Mouse (Mus musculus) adrenal gland (tissue): Measurements from ENCODE around the gene Cadps2.

ENCODE experiments used
- intact Hi-C: fragments of 180-260 bp; cut with DNase I; formaldehyde crosslinking; loops from one replicate; pipeline ENCODE4 v1.15.1; 2025

Gene Cadps2

DNA sequence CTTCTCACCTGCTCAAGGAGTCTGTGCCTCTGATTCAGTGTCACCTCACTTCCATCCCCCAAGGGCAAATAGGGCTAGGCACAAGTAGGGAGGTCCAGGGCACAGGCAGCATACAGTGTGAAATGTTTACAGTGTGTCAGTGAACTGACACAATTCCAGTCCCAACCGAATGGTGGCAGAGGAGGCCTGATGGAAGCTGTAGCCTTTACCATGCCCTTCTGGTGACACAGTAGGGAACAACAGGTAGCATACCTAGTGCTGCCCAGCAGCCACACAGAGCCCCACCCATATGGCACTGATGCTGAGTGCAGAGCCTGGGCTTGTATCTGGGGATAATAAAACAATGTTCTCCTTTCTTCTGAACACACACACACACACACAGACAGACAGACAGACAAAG lies 61.6 kb downstream of the Cadps2 start:
- intact Hi-C loops: no loop called here

DNA sequence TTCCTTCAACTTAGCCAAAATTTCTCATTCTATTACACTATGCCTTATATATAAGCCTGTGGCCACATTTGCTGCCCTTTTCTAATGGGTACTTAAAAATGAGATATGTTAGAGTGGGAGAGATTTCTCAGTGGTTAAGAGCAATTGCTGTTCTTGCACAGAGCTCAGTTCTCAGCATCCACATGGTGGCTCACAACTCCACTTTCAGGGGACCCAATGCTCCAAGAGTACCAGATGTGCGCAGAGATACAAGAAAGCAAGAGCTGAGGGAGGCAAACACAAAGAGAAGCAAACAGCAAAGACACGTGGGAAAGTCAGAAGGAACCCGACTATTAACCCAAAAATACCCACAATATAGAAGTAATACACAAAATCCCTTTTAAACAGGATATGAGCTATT lies 77.0 kb downstream of the Cadps2 start:
- intact Hi-C loops: no loop called here

DNA sequence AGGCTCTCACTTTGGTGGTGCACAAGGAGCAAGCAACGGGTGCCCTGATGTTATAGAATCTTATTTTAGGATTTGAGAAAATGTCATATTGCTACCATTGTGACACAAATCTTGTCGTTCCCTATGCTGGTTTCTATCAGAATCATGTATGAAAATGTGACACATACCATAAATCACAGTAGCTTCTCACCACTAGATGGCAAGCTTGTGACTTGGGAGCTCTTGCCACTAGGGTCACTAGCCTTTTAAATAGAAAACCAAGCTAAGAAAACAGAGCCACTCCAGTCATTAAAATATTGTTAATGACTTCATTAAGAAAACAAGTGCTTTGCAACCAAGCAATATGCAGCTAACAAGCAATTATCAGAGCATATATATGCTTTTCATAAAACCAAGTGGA lies 81.0 kb downstream of the Cadps2 start:
- intact Hi-C loops: loop anchor here (5.0 kb wide), 2 partner anchors 129 to 594 kb away; no protein-coding TSS in a partner anchor

DNA sequence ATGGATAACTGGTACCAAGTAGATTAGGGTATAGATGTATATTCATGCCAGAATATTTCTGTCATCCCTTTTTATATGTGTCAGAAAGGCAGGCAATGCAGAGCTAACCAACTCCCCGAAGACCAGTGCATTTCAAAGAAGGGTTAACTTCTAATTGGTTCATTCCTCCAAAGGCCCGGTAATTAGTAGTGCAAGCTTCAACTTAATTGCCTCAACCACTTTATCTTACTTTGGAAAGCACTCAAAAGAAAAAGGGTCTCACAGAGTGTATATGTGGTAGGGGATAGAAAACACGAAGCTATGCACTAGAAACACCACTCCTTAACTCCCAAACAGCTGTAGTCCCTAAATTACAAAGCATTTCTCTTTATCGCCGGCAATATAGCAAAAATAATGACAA lies 90.4 kb downstream of the Cadps2 start:
- intact Hi-C loops: no loop called here

DNA sequence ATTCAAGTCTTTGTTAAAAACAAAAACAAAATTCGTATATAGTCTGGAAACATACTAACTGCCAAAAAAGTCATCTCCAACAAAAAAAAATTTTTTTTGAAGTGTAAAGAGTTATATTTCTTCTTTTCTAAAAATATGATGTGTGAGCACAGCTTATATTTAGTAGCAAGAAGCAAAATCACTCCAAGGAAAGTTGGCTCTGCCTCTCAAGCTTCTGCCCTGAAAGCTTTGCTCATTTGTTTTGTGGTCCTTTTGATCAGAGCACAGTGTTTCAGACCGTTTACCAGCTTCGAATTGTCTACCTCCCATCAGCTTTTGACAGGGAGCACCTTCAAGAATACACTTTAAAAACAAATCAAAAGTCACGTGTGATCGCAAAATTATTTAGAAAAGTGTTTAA lies 99.2 kb downstream of the Cadps2 start:
- intact Hi-C loops: no loop called here

DNA sequence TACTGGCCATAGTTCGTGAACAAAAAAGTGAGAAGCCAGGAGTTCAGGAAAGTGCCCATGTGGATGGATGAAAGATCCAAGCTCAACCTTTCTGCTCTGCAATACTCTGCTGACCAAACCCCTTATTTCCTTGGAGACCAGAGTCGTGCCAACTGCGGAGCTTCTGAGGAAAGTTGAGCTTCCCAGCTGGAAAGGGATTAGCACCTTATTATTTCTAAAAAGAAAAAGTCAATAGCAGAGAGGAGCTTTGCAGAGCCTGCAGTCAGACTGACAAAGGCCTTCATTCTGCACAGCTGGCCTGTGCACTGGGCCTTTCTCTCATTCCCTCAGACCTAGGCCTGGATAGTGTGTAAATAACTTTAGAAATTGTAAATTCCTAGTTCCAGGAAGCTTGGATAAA lies 106.5 kb downstream of the Cadps2 start:
- intact Hi-C loops: no loop called here

DNA sequence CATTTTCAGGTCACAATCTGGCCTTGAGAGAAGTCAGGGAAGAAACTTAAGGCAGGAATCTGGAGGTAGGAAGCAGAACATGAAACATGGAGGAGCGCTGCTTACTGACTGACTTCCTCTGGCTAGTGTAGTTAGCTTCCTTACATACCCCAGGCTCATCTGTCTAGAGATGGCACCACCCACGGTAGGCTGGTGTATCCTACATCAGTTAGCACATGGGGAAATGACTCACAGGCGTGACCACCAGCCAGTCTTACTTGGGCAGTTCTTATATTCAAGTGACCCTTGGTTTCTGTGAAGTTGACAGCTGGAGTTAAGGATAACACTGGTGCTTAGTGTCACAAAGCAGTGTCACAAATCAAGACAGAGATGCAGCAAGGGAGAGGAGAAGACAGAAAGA lies 110.6 kb downstream of the Cadps2 start:
- intact Hi-C loops: no loop called here

DNA sequence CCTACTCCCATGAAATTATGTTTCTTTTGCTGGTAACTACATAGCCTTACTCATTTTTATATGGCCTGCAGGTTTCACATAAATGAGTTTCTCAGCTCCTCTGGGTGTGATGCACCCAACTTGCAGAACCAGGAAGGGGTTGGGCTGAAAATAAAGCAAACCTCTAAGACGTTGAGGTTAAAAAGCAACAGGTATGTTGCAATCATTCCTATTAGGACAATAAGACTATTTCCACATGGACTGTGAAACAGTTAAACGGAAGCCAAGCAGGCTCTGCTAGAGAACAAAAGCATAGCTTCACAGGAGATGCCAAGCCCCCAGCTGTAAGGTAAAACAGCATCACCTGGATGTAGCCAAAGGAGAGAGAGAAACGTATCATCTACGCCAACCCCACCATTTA lies 115.5 kb downstream of the Cadps2 start:
- intact Hi-C loops: no loop called here

DNA sequence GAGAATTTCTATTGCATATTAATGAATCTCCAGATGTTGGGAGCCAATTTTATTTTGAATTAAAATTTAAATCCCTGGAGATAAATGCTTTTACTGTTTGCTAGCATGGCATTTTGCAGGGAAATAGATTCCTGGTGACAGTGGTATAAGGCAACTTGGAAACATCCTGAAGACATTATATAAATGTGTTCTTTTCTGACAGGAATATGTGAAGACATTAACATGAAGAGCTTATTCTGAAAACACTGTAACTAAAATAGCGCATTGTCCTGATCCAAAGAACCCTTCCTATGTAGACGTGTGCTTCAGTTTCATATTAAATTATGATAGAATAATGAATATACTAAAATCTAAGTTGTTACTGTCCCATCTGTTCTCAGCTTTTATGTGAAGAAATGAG lies 118.8 kb downstream of the Cadps2 start:
- intact Hi-C loops: no loop called here

DNA sequence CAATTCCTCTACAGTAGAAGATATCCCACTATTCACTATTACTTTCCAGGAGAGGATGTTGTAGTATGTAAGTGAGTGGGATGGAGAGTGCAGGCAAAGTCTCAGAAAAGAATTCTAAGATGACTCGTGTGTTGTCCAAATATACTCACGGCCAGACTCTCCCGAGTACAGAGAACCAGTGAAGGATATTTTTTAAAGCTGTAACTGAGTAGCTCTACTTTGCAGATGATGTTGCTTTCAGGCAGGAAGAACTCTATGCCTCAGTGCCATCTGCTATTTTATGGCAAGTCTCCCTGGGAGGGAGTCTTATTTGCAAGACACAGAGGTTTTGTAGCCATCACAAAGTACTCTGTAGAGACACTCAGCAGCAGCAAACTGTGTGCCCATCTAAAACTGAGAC lies 131.7 kb downstream of the Cadps2 start:
- intact Hi-C loops: no loop called here

DNA sequence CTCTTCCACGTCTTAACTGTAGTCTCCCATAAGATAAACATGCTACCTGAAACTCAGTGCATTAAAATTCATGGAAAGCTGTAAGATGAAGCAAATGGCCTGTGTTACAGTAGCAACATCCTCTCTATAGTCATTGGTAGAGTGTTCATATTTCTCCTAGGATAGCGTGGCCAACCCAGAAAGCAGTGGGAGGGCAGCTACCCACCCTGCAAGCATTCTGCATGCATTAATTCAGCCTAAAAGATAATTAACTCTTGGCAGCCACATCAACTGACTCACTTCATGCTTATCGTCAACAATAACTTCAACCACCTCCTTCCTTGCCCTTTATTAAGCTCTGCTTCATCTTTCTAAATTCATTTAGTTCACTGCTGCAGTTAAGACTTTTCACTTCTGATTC lies 138.3 kb downstream of the Cadps2 start:
- intact Hi-C loops: no loop called here

DNA sequence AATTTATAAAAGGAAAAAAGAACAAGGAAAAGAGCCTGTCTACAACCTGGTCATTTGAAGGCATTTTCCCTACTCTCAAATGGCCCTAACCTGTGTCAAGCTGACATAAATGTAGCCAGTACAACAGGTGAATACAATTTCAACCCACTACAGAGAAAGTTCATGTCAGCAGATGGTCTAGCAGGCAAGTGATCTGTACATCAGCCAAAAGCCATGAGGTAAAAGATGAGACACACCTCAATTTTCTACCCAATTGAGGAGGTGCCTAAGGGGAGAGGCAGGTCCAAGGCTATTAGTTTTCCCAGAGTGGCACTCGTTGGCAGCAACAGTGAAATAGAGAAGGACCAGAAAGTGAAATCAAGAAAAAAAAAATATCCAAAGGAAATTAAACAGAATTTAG lies 161.0 kb downstream of the Cadps2 start:
- intact Hi-C loops: no loop called here

DNA sequence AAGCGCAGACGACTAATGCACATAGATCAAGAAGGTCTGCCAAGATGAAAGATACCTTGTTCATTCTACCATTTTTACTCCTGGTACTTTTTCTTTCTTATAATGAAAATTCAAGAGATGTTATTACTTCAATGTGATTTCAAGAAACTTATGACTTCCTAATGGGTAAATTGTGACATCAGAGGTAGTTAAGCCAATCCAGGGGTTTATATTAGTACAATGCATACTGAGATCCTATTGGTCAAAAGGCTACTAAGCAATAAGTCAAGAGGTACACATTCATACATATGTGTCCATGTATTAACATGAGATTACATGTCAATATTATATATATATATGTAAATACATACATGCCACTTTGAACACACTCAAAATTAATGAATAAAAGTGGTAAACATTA lies 184.2 kb downstream of the Cadps2 start, which contains the start of gene Rnf148:
Gene Rnf148, minus strand, starts transcription at position 101 of the 400 bp plus-strand sequence.
- intact Hi-C loops: no loop called here

DNA sequence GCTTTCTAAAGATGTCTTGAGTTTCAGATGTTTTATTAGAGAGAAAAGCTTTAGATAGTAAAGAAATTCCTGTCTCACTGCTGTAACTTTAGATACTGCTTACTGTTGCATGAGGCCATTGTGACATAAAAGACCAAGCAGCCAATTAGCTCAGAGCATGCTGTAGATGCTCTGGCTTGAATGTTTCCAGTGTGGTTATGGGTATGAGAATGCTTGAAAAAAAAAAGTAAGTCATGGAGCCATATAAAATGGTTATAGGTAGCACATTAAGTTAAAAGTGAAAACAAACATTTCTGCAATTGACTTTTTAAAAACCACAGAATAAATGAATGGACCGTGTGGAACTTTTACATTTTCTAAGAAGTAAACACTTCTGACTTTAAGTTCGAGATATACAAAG lies 189.0 kb downstream of the Cadps2 start, which contains the start of gene Rnf133:
Gene Rnf133, minus strand, starts transcription at position 101 of the 400 bp plus-strand sequence.
- intact Hi-C loops: no loop called here

DNA sequence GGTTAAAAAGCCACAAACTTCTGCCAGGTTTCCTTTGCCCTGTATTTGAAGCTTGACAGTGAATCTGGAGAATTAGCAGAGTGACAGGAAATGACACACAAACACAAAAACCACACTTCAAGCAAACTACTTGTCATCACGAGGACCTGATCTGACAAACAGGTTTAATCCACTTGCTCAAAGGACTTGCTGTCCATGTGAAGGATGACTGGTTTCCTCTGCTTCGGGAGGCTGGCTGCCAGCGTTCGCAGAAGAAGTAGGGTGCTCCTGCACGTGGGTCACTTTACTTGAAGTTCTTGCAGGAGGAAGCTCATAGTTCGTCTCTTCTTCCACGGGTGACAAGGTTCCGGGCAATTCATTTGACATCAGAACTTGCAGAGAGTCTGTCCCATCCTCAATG lies 190.5 kb downstream of the Cadps2 start:
- intact Hi-C loops: no loop called here

DNA sequence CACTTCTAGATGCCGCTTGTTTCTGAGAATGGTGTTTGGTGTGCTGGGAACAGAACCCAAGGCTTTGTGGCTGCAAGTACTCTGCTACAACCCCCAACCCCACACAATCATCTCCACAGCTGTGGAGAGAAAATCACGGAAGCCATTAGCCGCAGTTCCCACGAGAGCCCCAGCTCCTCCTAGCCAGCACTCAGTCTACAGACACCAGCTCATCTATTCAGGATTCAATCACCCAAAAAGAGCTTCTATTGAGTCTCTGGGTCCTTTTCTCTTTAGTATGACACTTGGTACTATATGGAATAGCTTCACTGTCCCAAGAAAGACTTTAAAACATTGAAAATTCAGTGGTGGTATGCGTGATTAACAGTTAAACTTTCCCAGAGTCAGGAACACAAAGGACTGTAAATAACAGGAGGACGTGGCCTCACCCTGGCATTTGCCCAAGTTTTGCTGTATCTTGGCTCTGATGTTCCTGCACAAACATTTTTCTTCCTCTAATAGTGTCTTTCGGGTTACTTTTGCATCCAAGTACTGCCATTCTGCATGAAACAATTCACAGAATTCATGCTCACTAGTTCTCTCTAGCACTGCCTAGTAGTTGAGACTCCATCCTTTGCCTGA lies 191.5 kb downstream of the Cadps2 start:
- intact Hi-C loops: no loop called here

DNA sequence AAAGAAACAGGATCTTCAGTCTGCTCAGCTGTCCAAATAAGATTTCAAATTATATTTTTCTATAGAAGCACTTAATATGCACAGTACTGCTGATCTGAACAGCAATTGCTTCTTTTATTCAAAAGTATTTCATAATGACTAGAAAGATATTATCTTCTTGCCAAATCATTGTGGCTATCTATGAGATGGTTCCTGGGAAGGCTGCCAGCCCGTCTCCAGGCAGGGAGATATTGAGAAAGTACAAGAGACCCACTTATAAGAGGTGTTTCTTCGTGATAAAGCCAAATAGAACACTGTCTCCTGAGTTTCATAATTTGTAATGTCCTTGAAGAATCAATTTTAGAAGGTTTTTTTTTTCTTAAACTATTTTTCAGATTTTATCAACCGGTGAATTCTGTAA lies 202.1 kb downstream of the Cadps2 start:
- intact Hi-C loops: no loop called here

DNA sequence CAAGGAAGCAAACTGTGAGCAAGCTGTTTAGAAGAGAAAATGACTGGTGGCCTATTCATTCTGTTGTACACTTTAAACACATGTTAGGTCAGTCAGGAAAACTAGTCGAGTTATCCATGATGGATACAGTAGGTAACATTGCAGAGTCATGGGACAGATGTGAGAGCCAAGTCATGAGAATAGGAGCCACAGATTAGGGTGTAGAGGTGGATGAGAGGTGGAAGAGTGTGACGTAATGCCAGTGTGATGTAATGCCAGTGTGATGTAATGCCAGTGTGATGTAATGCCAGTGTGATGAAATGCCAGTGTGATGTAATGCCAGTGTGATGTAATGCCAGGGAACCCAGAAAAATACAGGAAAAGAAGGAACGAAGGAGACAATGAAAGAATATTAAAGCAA lies 204.0 kb downstream of the Cadps2 start:
- intact Hi-C loops: no loop called here

DNA sequence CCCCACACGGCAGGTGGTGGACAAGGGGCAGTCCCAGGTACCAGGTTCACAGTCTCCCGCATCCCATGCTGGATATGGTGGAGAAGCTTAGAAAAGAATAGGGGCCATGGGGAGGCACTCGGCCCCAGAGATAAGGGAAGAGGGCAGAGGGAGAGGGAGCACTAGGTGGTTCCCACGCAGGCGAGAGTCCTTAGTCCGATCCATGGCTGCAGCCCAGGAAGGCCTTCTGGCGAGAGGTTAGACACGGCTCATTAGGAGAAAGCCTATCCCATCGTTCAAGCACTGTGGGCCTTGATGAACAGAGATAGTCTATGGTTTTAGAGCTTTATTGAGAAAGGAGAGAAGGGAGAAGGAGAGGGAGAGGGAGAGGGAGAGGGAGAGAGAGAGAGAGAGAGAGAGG lies 205.2 kb downstream of the Cadps2 start:
- intact Hi-C loops: no loop called here

DNA sequence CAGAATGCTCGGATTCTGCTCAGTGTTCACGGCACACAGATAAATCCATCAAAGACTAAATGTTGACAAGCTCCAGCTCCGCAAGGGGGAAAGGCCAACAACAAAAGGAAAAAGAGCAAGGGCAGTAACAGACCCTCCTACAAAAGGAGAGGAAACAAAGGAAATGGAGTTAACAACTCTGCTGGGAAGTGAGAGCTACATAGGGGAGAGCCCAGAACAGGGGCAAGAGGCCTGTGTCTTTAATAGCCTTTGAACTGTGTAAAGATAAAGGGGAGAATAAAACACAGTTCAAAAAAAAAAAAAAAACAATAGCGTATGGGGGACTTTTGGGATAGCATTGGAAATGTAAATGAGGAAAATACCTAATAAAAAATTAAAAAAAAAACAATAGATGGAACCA lies 208.8 kb downstream of the Cadps2 start:
- intact Hi-C loops: no loop called here

DNA sequence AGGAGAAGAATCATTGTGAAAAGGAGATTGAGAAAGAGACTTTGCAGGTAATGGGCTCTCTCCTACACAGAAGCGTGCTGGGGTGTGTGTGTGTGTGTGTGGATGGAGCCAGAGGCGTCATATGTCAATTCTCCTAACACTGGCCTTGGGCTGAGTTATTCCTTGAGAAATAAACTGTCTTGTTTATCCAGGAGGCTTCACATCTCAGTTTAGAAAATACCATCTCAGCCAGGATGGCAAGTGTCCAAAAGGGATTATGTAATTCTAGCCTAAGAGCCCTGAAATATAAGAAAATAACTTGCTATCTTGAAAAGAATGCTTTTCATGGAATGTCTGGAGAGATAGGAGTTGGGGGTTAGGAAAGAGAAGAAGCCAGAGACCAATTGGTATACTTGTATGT lies 264.1 kb downstream of the Cadps2 start:
- intact Hi-C loops: no loop called here

DNA sequence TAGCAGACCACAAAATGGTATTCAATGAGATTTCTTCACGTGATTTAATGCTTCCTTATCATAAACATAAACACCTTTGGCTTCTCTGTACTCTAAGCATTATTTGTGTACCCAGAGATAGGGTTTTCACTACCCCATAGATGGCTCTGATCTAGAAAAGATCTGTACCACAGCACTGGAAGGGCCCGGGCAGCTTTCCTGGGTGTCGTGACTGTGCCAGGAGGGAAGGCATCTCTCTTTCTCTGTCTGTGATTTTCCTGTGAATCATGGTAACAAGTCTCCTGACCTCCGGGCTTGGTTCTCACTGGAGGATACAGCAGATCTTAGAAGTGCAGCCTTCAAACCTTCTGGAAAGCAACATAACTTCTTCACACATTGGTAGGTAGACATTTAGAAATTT lies 265.5 kb downstream of the Cadps2 start:
- intact Hi-C loops: no loop called here

DNA sequence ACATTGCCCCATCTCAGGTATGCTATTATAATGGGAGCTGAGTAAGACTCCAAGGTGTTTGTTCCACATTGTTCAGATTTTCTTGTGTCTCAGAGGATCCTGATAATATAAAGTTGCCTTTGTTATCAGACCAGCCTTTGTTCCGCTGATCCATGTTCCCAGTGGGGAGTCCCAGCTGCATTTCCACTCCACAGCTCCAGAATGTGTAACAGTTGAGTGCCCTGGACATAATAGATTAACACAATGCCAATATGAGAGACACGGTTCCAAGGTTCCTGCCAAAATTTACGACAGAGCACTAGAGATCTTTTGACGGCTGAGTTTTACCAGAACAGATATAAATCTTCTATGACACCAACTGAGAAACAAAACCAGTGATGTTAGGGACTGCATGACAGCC lies 266.8 kb downstream of the Cadps2 start:
- intact Hi-C loops: no loop called here

DNA sequence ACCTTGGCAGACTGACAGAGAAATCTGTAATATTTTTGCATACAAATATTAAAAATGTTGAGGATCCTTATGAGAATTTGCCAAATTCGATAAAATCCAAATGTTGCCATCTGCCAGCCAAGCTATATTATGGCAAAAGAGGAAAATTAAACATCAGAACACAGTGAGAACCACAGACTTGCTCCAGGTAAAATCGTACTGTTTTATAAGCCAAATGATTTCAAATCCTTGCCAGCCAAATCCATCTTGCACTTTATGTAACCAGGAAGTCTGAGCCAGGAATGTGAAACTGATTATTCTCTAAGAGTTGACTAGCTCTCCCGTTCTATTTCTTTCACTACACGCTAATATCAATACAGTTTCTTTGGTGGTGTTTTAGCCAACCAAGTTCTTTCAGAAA lies 269.5 kb downstream of the Cadps2 start:
- intact Hi-C loops: no loop called here
